Mouse (Mus musculus) embryonic facial prominence, embryonic 11.5 days (tissue): ENCODE data around the gene Pom121. TPM values are rescaled to one million over a fixed set of nuclear protein-coding genes. Genes with fewer than 3 reads are reported as not detected.
A peak's percentile ranks its signal among the peaks of the same experiment; 100 is the strongest.

Experiments used
- ATAC-seq: fragments of 200-750 bp; cut with Nextera tagmentation; replicated peaks from 2 replicates; pipeline ENCODE4 v1.8.0; 2017; ENCODE audit warnings: low read depth; ENCODE audit not compliant: insufficient number of reproducible peaks, low FRiP score, low TSS enrichment
- DNase-seq: peaks from one replicate; pipeline ENCODE4 v3.0.0-alpha.2; 2015; ENCODE audit warnings: low spot score
- H3K27ac ChIP-seq: fragments of 300-500 bp; sonication (generic); replicated peaks from 2 replicates; pipeline ENCODE4 v1.5.1; 2014; ENCODE audit warnings: mild to moderate bottlenecking, low read depth, low read length, control low read depth
- H3K27me3 ChIP-seq: fragments of 300-500 bp; sonication (generic); 2 replicates; pipeline ENCODE4 v1.6.1; 2014; ENCODE audit warnings: mild to moderate bottlenecking, low read length, moderate library complexity, mixed read lengths; ENCODE audit not compliant: control insufficient read depth, insufficient read depth
- H3K36me3 ChIP-seq: fragments of 300-500 bp; sonication (generic); replicated peaks from 2 replicates; pipeline ENCODE4 v1.6.1; 2014; ENCODE audit warnings: low read depth, mild to moderate bottlenecking, low read length, moderate library complexity, mixed read lengths; ENCODE audit not compliant: control insufficient read depth, insufficient read depth
- H3K4me1 ChIP-seq: fragments of 300-500 bp; sonication (generic); 2 replicates; pipeline ENCODE4 v1.6.1; 2014; ENCODE audit warnings: low read length, mixed read lengths; ENCODE audit not compliant: control insufficient read depth, insufficient read depth
- H3K4me2 ChIP-seq: fragments of 300-500 bp; sonication (generic); 2 replicates; pipeline ENCODE4 v1.6.1; 2014; ENCODE audit warnings: low read depth, mild to moderate bottlenecking, control low read depth, low read length, moderate library complexity
- H3K4me3 ChIP-seq: fragments of 300-500 bp; sonication (generic); 2 replicates; pipeline ENCODE4 v1.5.1; 2014; ENCODE audit warnings: low read depth, low read length, control low read depth
- H3K9ac ChIP-seq: fragments of 300-500 bp; sonication (generic); replicated peaks from 2 replicates; pipeline ENCODE4 v1.6.1; 2014; ENCODE audit warnings: mild to moderate bottlenecking, control low read depth, low read length
- H3K9me3 ChIP-seq: fragments of 300-500 bp; sonication (generic); replicated peaks from 2 replicates; pipeline ENCODE4 v1.6.1; 2016; ENCODE audit warnings: mild to moderate bottlenecking, low read length, inconsistent platforms, mixed read lengths; ENCODE audit not compliant: control insufficient read depth
- WGBS: fragments of 180-500 bp; shearing (Covaris S2); extraction: QIAGEN DNeasy Blood & Tissue Kit; methylation state at CpG from one replicate; pipeline ENCODE4 v1.1.7; 2014; 5-methylcytosine and 5-hydroxymethylcytosine counted together
- polyA plus RNA-seq: library from polyadenylated mRNA; unstranded; fragments of >200 nt; fragmentation: Nextera tagmentation; extraction: Ambion mirVana; gene quantifications from 2 replicates; pipeline ENCODE4 v1.2.1, GENCODE M21; 2014

The Pom121 gene
- polyA plus RNA-seq, 1 experiment from 2014 or later: 14.6 TPM

- Histone ChIP-seq H3K9me3 (no peaks in the 10 kb centered on the region), H3K4me3 (no peak overlapping the region), H3K27me3 (no peaks in the 10 kb centered on the region), H3K4me2 (no peak overlapping the region), H3K4me1 (no peaks in the 10 kb centered on the region), H3K9ac (no peak overlapping the region), H3K36me3 (no peaks in the 10 kb centered on the region; the same call in 1 of the 2 replicates), H3K27ac (no peak overlapping the region)
- WGBS: 86% methylated on average over 9 of the region's 9 CpGs
- DNase-seq: no peak
- no peak for ATAC-seq
Measured at GRCm38 (mm10) chr5:135405437-135405836, 11.1 kb upstream of the Pom121 start.

GRCm38 (mm10) chr5:135404623-135405022 lies 10.3 kb upstream of the Pom121 start:
- DNase-seq (peak; percentile 73), ATAC-seq (0 out of 2 replicates have a peak, but pooled peaks have one; percentile 24)
- no peaks in the 10 kb centered on the region for H3K9me3 ChIP-seq
- 38% methylated on average over 20 of the region's 20 CpGs for WGBS
- H3K4me1 ChIP-seq: no peaks in the 10 kb centered on the region
- no peaks in the 10 kb centered on the region for H3K27me3 ChIP-seq
- H3K4me3 ChIP-seq: no peak overlapping the region
- no peak overlapping the region for H3K9ac ChIP-seq
- H3K27ac ChIP-seq: no peak overlapping the region
- no peaks in the 10 kb centered on the region for H3K36me3 ChIP-seq
- H3K4me2 ChIP-seq: no peak overlapping the region

- peak; percentile 93 for DNase-seq
- H3K9ac ChIP-seq: no peak overlapping the region
- H3K4me1 ChIP-seq: no peaks in the 10 kb centered on the region
- no peaks in the 10 kb centered on the region for H3K9me3 ChIP-seq
- no peak overlapping the region for H3K4me2 ChIP-seq
- peak; percentile 51; the same call in 1 of the 2 replicates for ATAC-seq
- 9% methylated on average over 2 of the region's 2 CpGs for WGBS
- no peak overlapping the region for H3K4me3 ChIP-seq
- H3K27me3 ChIP-seq: no peaks in the 10 kb centered on the region
- no peaks in the 10 kb centered on the region for H3K36me3 ChIP-seq
- H3K27ac ChIP-seq: no peak overlapping the region
Measured at GRCm38 (mm10) chr5:135400244-135400643, 5.9 kb upstream of the Pom121 start.

- 67% methylated on average over 6 of the region's 6 CpGs for WGBS
- no peaks in the 10 kb centered on the region for H3K36me3 ChIP-seq
Measured at GRCm38 (mm10) chr5:135399382-135399781, 5.0 kb upstream of the Pom121 start.

GRCm38 (mm10) chr5:135395826-135396225 lies 1.5 kb upstream of the Pom121 start:
- Histone ChIP-seq H3K4me2 (no peak overlapping the region), H3K4me3 (no peak overlapping the region), H3K9ac (no peak overlapping the region), H3K27me3 (no peaks in the 10 kb centered on the region), H3K36me3 (no peaks in the 10 kb centered on the region), H3K27ac (no peak overlapping the region), H3K4me1 (no peaks in the 10 kb centered on the region), H3K9me3 (no peaks in the 10 kb centered on the region)
- ATAC-seq: no peak
- DNase-seq: peak; percentile 71
- WGBS: 53% methylated on average over 5 of the region's 5 CpGs

More at GRCm38 (mm10) chr5:135399382-135399781, 5.0 kb upstream of the Pom121 start:
- H3K27ac ChIP-seq: no peak overlapping the region
- no peak overlapping the region for H3K4me3 ChIP-seq
- ATAC-seq: no peak
- no peaks in the 10 kb centered on the region for H3K27me3 ChIP-seq
- no peaks in the 10 kb centered on the region for H3K9me3 ChIP-seq
- no peak for DNase-seq
- no peak overlapping the region for H3K4me2 ChIP-seq
- no peak overlapping the region for H3K9ac ChIP-seq
- H3K4me1 ChIP-seq: no peaks in the 10 kb centered on the region

- Histone ChIP-seq H3K36me3 (peaks cover 47% of the 10 kb centered on the region), H3K27me3 (no peaks in the 10 kb centered on the region), H3K4me1 (no peaks in the 10 kb centered on the region), H3K4me3 (no peak overlapping the region), H3K4me2 (no peak overlapping the region), H3K9me3 (no peaks in the 10 kb centered on the region), H3K27ac (no peak overlapping the region), H3K9ac (no peak overlapping the region)
- DNase-seq (no peak), ATAC-seq (no peak)
- 83% methylated on average over 10 of the region's 10 CpGs for WGBS
Measured at GRCm38 (mm10) chr5:135383771-135384170, 10.6 kb downstream of the Pom121 start.

- WGBS: 90% methylated on average over 7 of the region's 7 CpGs
- Histone ChIP-seq H3K9me3 (no peaks in the 10 kb centered on the region), H3K36me3 (peaks cover 53% of the 10 kb centered on the region), H3K4me3 (no peak overlapping the region), H3K27me3 (no peaks in the 10 kb centered on the region), H3K27ac (no peak overlapping the region), H3K4me2 (no peak overlapping the region), H3K4me1 (no peaks in the 10 kb centered on the region), H3K9ac (no peak overlapping the region)
- DNase-seq (no peak), ATAC-seq (no peak)
Measured at GRCm38 (mm10) chr5:135382746-135383145, 11.6 kb downstream of the Pom121 start.

GRCm38 (mm10) chr5:135381356-135381925 lies 12.9 kb downstream of the Pom121 start:
- over 99% methylated on average over 10 of the region's 10 CpGs for WGBS
- Histone ChIP-seq H3K27me3 (no peaks in the 10 kb centered on the region), H3K36me3 (peaks cover 52% of the 10 kb centered on the region), H3K4me2 (no peak overlapping the region), H3K4me3 (no peak overlapping the region), H3K9me3 (no peaks in the 10 kb centered on the region), H3K4me1 (no peaks in the 10 kb centered on the region), H3K9ac (no peak overlapping the region), H3K27ac (no peak overlapping the region)
- DNase-seq (no peak), ATAC-seq (no peak)
